Mouse (Mus musculus) intestine, embryonic 16.5 days (tissue): Measurements from ENCODE around the gene Ncam2. TPM values are rescaled to one million over a fixed set of nuclear protein-coding genes. Genes with fewer than 3 reads are reported as not detected.
A peak's percentile ranks its signal among the peaks of the same experiment; 100 is the strongest.

Experiments
- ATAC-seq: fragments of 200-750 bp; cut with Nextera tagmentation; 2 replicates; pipeline ENCODE4 v1.8.0; 2017; ENCODE audit warnings: moderate TSS enrichment, moderate library complexity
- H3K27ac ChIP-seq: fragments of 300-500 bp; sonication (generic); 2 replicates; pipeline ENCODE4 v1.5.1; 2014; ENCODE audit warnings: mild to moderate bottlenecking, low read length
- H3K27me3 ChIP-seq: fragments of 300-500 bp; sonication (generic); replicated peaks from 2 replicates; pipeline ENCODE4 v1.6.1; 2014; ENCODE audit warnings: low read length, control low read depth, mixed read lengths; ENCODE audit not compliant: control insufficient read depth, insufficient read depth
- H3K36me3 ChIP-seq: fragments of 300-500 bp; sonication (generic); 2 replicates; pipeline ENCODE4 v1.6.1; 2014; ENCODE audit warnings: low read length, control low read depth; ENCODE audit not compliant: control insufficient read depth, insufficient read depth
- H3K4me1 ChIP-seq: fragments of 300-500 bp; sonication (generic); 2 replicates; pipeline ENCODE4 v1.6.1; 2014; ENCODE audit warnings: low read length, control low read depth, mixed read lengths; ENCODE audit not compliant: control insufficient read depth, insufficient read depth
- H3K4me2 ChIP-seq: fragments of 300-500 bp; sonication (generic); 2 replicates; pipeline ENCODE4 v1.6.1; 2014; ENCODE audit warnings: low read depth, low read length, control low read depth
- H3K4me3 ChIP-seq: fragments of 300-500 bp; sonication (generic); 2 replicates; pipeline ENCODE4 v1.5.1; 2014; ENCODE audit warnings: mild to moderate bottlenecking, low read length
- H3K9ac ChIP-seq: fragments of 300-500 bp; sonication (generic); 2 replicates; pipeline ENCODE4 v1.6.1; 2014; ENCODE audit warnings: low read depth, low read length
- H3K9me3 ChIP-seq: fragments of 300-500 bp; sonication (generic); 2 replicates; pipeline ENCODE4 v1.6.1; 2016; ENCODE audit warnings: low read length, control low read depth; ENCODE audit not compliant: control insufficient read depth
- WGBS: fragments of 180-500 bp; shearing (Covaris S2); extraction: QIAGEN DNeasy Blood & Tissue Kit; methylation state at CpG from one replicate; pipeline ENCODE4 v1.1.7; 2014; 5-methylcytosine and 5-hydroxymethylcytosine counted together
- polyA plus RNA-seq: library from polyadenylated mRNA; unstranded; fragments of >200 nt; fragmentation: Nextera tagmentation; extraction: Ambion mirVana; gene quantifications from 2 replicates; pipeline ENCODE4 v1.2.1, GENCODE M21; 2015

The Ncam2 gene
- polyA plus RNA-seq = 2.3 and 2.5 TPM in 2 replicates

- Histone ChIP-seq H3K27me3 (no peaks in the 10 kb centered on the region; the same call in 1 of the 2 replicates), H3K4me1 (peaks cover 3% of the 10 kb centered on the region; the same call in 1 of the 2 replicates), H3K9ac (peak within 1 kb of the TSS; percentile 71), H3K27ac (peak within 1 kb of the TSS; percentile 27; the same call in 1 of the 2 replicates), H3K36me3 (no peaks in the 10 kb centered on the region), H3K9me3 (no peaks in the 10 kb centered on the region), H3K4me2 (peak within 1 kb of the TSS; percentile 96), H3K4me3 (peak within 1 kb of the TSS; percentile 57)
- WGBS = under 1% methylated on average over 64 of the region's 70 CpGs
- peak; percentile 94 for ATAC-seq
Observed at GRCm38 (mm10) chr16:81200201-81201071, at the start of gene Ncam2. Gene Ncam2, plus strand, starts transcription at chr16:81200697.

GRCm38 (mm10) chr16:81170828-81171227 is 29.7 kb upstream of the Ncam2 start:
- ATAC-seq = no peak
- H3K4me2 ChIP-seq = no peak overlapping the region
- 76% methylated on average over 2 of the region's 2 CpGs for WGBS
- H3K9ac ChIP-seq = no peak overlapping the region
- H3K9me3 ChIP-seq = no peaks in the 10 kb centered on the region
- no peaks in the 10 kb centered on the region for H3K27me3 ChIP-seq
- no peaks in the 10 kb centered on the region for H3K4me1 ChIP-seq
- no peaks in the 10 kb centered on the region for H3K36me3 ChIP-seq
- no peak overlapping the region for H3K4me3 ChIP-seq
- no peak overlapping the region for H3K27ac ChIP-seq

DNA sequence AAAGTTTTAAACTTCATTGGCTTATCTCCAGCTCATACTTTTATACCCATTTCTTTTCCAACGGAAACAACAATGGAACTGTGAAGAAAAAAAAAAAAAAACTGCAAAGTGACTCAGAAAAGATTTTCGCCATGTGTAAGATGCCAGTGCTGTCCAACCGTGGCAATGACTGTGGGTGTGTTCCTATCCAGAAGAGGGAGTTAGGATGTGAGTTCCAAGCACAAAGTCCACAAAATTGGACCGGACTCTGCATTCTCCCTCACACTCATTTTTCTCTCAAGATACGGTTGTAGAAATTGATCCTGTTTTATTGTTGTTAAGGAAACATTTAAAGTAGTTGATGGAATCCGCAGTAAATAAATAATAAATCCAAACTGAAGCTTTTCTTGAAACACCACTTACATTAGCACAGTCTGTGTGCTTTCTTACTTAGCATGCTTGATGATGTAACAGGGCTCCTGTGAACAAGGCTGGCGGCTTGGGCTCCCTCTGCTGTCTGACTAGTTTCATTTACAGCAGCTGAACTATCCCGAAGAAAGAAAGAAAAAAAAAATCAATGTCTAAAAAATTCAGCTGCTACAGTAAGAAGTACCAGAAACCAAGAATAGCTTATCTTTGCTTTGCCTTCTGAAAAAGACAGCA is 25.1 kb upstream of the Ncam2 start:
- Histone ChIP-seq H3K27me3 (no peaks in the 10 kb centered on the region), H3K27ac (no peak overlapping the region), H3K4me3 (no peak overlapping the region), H3K4me2 (no peak overlapping the region), H3K4me1 (no peaks in the 10 kb centered on the region), H3K9me3 (no peaks in the 10 kb centered on the region), H3K36me3 (no peaks in the 10 kb centered on the region), H3K9ac (no peak overlapping the region)
- ATAC-seq = peak; percentile 81; the same call in 1 of the 2 replicates
- 43% methylated on average over 8 of the region's 8 CpGs for WGBS

DNA sequence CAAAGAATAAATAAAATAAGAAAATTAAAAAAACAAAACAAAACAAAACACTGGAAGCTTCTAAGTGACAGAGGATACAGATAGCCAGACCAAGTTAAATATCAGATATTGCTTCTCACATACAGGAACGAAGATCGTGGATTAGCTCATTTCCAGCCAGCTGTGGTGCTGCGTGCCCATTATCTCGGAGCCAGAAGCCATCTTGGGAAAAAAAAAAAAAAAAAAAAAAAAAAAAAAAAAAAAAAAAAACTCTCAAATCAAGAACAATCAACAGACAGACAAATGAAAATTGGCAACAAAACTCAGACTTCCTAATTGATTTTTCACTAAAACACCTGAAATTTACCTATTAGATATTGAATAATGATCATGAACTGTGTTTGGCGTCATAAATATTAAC is 20.7 kb upstream of the Ncam2 start:
- Histone ChIP-seq H3K36me3 (no peaks in the 10 kb centered on the region), H3K9me3 (no peaks in the 10 kb centered on the region), H3K4me2 (no peak overlapping the region), H3K4me3 (no peak overlapping the region), H3K9ac (no peak overlapping the region), H3K27ac (no peak overlapping the region), H3K27me3 (no peaks in the 10 kb centered on the region), H3K4me1 (no peaks in the 10 kb centered on the region)
- 96% methylated on average over 5 of the region's 5 CpGs for WGBS
- no peak for ATAC-seq

GRCm38 (mm10) chr16:81187579-81188179 is 12.8 kb upstream of the Ncam2 start:
- Histone ChIP-seq H3K4me2 (no peak overlapping the region), H3K9me3 (no peaks in the 10 kb centered on the region), H3K36me3 (no peaks in the 10 kb centered on the region), H3K4me1 (no peaks in the 10 kb centered on the region), H3K9ac (no peak overlapping the region), H3K4me3 (no peak overlapping the region), H3K27me3 (no peaks in the 10 kb centered on the region), H3K27ac (no peak overlapping the region)
- ATAC-seq = no peak
- 79% methylated on average over 16 of the region's 16 CpGs for WGBS

GRCm38 (mm10) chr16:81191621-81192020 is 8.9 kb upstream of the Ncam2 start:
- Histone ChIP-seq H3K9me3 (no peaks in the 10 kb centered on the region), H3K4me1 (no peaks in the 10 kb centered on the region), H3K27ac (no peak overlapping the region), H3K4me2 (no peak overlapping the region), H3K4me3 (no peak overlapping the region), H3K27me3 (no peaks in the 10 kb centered on the region), H3K9ac (no peak overlapping the region), H3K36me3 (no peaks in the 10 kb centered on the region)
- ATAC-seq = no peak
- 85% methylated on average over 2 of the region's 2 CpGs for WGBS

GRCm38 (mm10) chr16:81192607-81193006 is 7.9 kb upstream of the Ncam2 start:
- no peak for ATAC-seq
- H3K9me3 ChIP-seq = no peaks in the 10 kb centered on the region
- WGBS = 71% methylated on average over 4 of the region's 4 CpGs
- no peaks in the 10 kb centered on the region for H3K27me3 ChIP-seq
- no peak overlapping the region for H3K4me3 ChIP-seq
- H3K4me1 ChIP-seq = no peaks in the 10 kb centered on the region
- H3K4me2 ChIP-seq = no peak overlapping the region
- no peak overlapping the region for H3K9ac ChIP-seq
- no peak overlapping the region for H3K27ac ChIP-seq
- H3K36me3 ChIP-seq = no peaks in the 10 kb centered on the region

- no peaks in the 10 kb centered on the region; the same call in 1 of the 2 replicates for H3K27me3 ChIP-seq
- no peaks in the 10 kb centered on the region for H3K36me3 ChIP-seq
- no peaks in the 10 kb centered on the region for H3K9me3 ChIP-seq
- no peak overlapping the region for H3K4me3 ChIP-seq
- ATAC-seq = no peak
- no peak overlapping the region for H3K27ac ChIP-seq
- WGBS = 81% methylated on average over 5 of the region's 5 CpGs
- no peak overlapping the region for H3K4me2 ChIP-seq
- peaks cover 3% of the 10 kb centered on the region; the same call in 1 of the 2 replicates for H3K4me1 ChIP-seq
- no peak overlapping the region for H3K9ac ChIP-seq
Observed at GRCm38 (mm10) chr16:81199467-81199866, 1.0 kb upstream of the Ncam2 start.

GRCm38 (mm10) chr16:81201471-81201870 is 974 bp downstream of the Ncam2 start:
- no peak for ATAC-seq
- peak overlapping the region; percentile 57; the same call in 1 of the 2 replicates for H3K4me3 ChIP-seq

More at GRCm38 (mm10) chr16:81201471-81201870, 974 bp downstream of the Ncam2 start:
- Histone ChIP-seq H3K27me3 (no peaks in the 10 kb centered on the region; the same call in 1 of the 2 replicates), H3K4me2 (0 out of 2 replicates have a peak overlapping the region, but pooled peaks have one; percentile 96), H3K9ac (no peak overlapping the region), H3K27ac (no peak overlapping the region), H3K4me1 (peaks cover 3% of the 10 kb centered on the region; the same call in 1 of the 2 replicates), H3K36me3 (no peaks in the 10 kb centered on the region), H3K9me3 (no peaks in the 10 kb centered on the region)
- WGBS = 27% methylated on average over 5 of the region's 5 CpGs
